Mouse (Mus musculus): ENCODE data around the gene Kcnq2. TPM values are rescaled to one million over a fixed set of nuclear protein-coding genes. Genes with fewer than 3 reads are reported as not detected.

Gene Kcnq2
- polyA plus RNA-seq, 1 experiment from 2014 or later, result 0.05 TPM

GRCm38 (mm10) chr2:181104111-181104510, 31.0 kb downstream of the Kcnq2 start:
- Histone ChIP-seq H3K27me3 (ENCODE audit: insufficient read depth, low read length) (no peaks in the 10 kb centered on the region), H3K36me3 (ENCODE audit: insufficient read depth) (no peaks in the 10 kb centered on the region), H3K9me3 (ENCODE audit: low read depth, low read length) (no peaks in the 10 kb centered on the region), H3K27ac (ENCODE audit: low read depth) (no peak overlapping the region), H3K9ac (no peak overlapping the region), H3K4me3 (ENCODE audit: low read depth, low read length) (no peak overlapping the region), H3K4me2 (no peak overlapping the region), H3K4me1 (ENCODE audit: insufficient read depth) (no peaks in the 10 kb centered on the region)
- TF ChIP-seq CTCF (IDR thresholded peaks at IDR 0.05; ENCODE audit: low read depth), result peak; percentile 25
- DNase-seq, result no peak
- ATAC-seq (ENCODE audit: insufficient read depth), result no peak
- WGBS, result 56% methylated on average over 2 of the region's 2 CpGs

- WGBS, result 23% methylated on average over 2 of the region's 2 CpGs
- TF ChIP-seq CTCF (IDR thresholded peaks at IDR 0.05; ENCODE audit: low read depth), result no peak
- DNase-seq (no peak), ATAC-seq (ENCODE audit: insufficient read depth) (no peak)
- no peaks in the 10 kb centered on the region for H3K4me1 ChIP-seq (ENCODE audit: insufficient read depth)
- H3K4me3 ChIP-seq (ENCODE audit: low read depth, low read length), result no peak overlapping the region
- H3K27me3 ChIP-seq (ENCODE audit: insufficient read depth, low read length), result no peaks in the 10 kb centered on the region
- H3K9ac ChIP-seq, result no peak overlapping the region
- no peak overlapping the region for H3K27ac ChIP-seq (ENCODE audit: low read depth)
- H3K9me3 ChIP-seq (ENCODE audit: low read depth, low read length), result no peaks in the 10 kb centered on the region
- H3K36me3 ChIP-seq (ENCODE audit: insufficient read depth), result no peaks in the 10 kb centered on the region
- H3K4me2 ChIP-seq, result no peak overlapping the region
Measured at GRCm38 (mm10) chr2:181102161-181102560, 32.9 kb downstream of the Kcnq2 start.

- Histone ChIP-seq H3K9me3 (ENCODE audit: low read depth, low read length) (no peaks in the 10 kb centered on the region), H3K27ac (ENCODE audit: low read depth) (no peak overlapping the region), H3K4me1 (ENCODE audit: insufficient read depth) (no peaks in the 10 kb centered on the region), H3K9ac (no peak overlapping the region), H3K4me3 (ENCODE audit: low read depth, low read length) (no peak overlapping the region), H3K27me3 (ENCODE audit: insufficient read depth, low read length) (no peaks in the 10 kb centered on the region), H3K36me3 (ENCODE audit: insufficient read depth) (no peaks in the 10 kb centered on the region), H3K4me2 (no peak overlapping the region)
- no peak for TF ChIP-seq CTCF (IDR thresholded peaks at IDR 0.05; ENCODE audit: low read depth)
- DNase-seq (no peak), ATAC-seq (ENCODE audit: insufficient read depth) (no peak)
- 62% methylated on average over 1 of the region's 1 CpGs for WGBS
Measured at GRCm38 (mm10) chr2:181101626-181102025, 33.5 kb downstream of the Kcnq2 start.

- WGBS, result 79% methylated on average over 2 of the region's 2 CpGs
- H3K4me3 ChIP-seq (ENCODE audit: low read depth, low read length), result no peak overlapping the region
- TF ChIP-seq CTCF (IDR thresholded peaks at IDR 0.05; ENCODE audit: low read depth), result no peak
- no peak overlapping the region for H3K4me2 ChIP-seq
- H3K36me3 ChIP-seq (ENCODE audit: insufficient read depth), result no peaks in the 10 kb centered on the region
- H3K9me3 ChIP-seq (ENCODE audit: low read depth, low read length), result no peaks in the 10 kb centered on the region
- no peaks in the 10 kb centered on the region; the same call in 1 of the 2 replicates for H3K27me3 ChIP-seq (ENCODE audit: insufficient read depth, low read length)
- no peak for DNase-seq
- no peak overlapping the region for H3K9ac ChIP-seq
- no peak overlapping the region for H3K27ac ChIP-seq (ENCODE audit: low read depth)
- no peak for ATAC-seq (ENCODE audit: insufficient read depth)
- no peaks in the 10 kb centered on the region for H3K4me1 ChIP-seq (ENCODE audit: insufficient read depth)
Measured at GRCm38 (mm10) chr2:181100087-181100486, 35.0 kb downstream of the Kcnq2 start.

- H3K36me3 ChIP-seq (ENCODE audit: insufficient read depth), result no peaks in the 10 kb centered on the region
- H3K27me3 ChIP-seq (ENCODE audit: insufficient read depth, low read length), result no peaks in the 10 kb centered on the region; the same call in 1 of the 2 replicates
- WGBS, result 59% methylated on average over 3 of the region's 3 CpGs
Measured at GRCm38 (mm10) chr2:181090123-181090522, 45.0 kb downstream of the Kcnq2 start.

GRCm38 (mm10) chr2:181084997-181085396, 50.1 kb downstream of the Kcnq2 start:
- Histone ChIP-seq H3K27me3 (ENCODE audit: insufficient read depth, low read length) (no peaks in the 10 kb centered on the region; the same call in 1 of the 2 replicates), H3K4me3 (ENCODE audit: low read depth, low read length) (no peak overlapping the region), H3K27ac (ENCODE audit: low read depth) (no peak overlapping the region), H3K36me3 (ENCODE audit: insufficient read depth) (no peaks in the 10 kb centered on the region), H3K4me1 (ENCODE audit: insufficient read depth) (no peaks in the 10 kb centered on the region), H3K9me3 (ENCODE audit: low read depth, low read length) (no peaks in the 10 kb centered on the region), H3K9ac (no peak overlapping the region), H3K4me2 (no peak overlapping the region)
- WGBS, result 55% methylated on average over 8 of the region's 8 CpGs
- 0 out of 2 replicates have a peak, but pooled peaks have one; percentile 20 for TF ChIP-seq CTCF (IDR thresholded peaks at IDR 0.05; ENCODE audit: low read depth)
- DNase-seq (no peak), ATAC-seq (ENCODE audit: insufficient read depth) (no peak)

More at GRCm38 (mm10) chr2:181090123-181090522, 45.0 kb downstream of the Kcnq2 start:
- Histone ChIP-seq H3K9ac (no peak overlapping the region), H3K4me2 (no peak overlapping the region), H3K4me1 (ENCODE audit: insufficient read depth) (no peaks in the 10 kb centered on the region), H3K4me3 (ENCODE audit: low read depth, low read length) (no peak overlapping the region), H3K27ac (ENCODE audit: low read depth) (no peak overlapping the region), H3K9me3 (ENCODE audit: low read depth, low read length) (no peaks in the 10 kb centered on the region)
- DNase-seq (no peak), ATAC-seq (ENCODE audit: insufficient read depth) (no peak)
- no peak for TF ChIP-seq CTCF (IDR thresholded peaks at IDR 0.05; ENCODE audit: low read depth)

GRCm38 (mm10) chr2:181083945-181084344, 51.2 kb downstream of the Kcnq2 start:
- DNase-seq (no peak), ATAC-seq (ENCODE audit: insufficient read depth) (no peak)
- 36% methylated on average over 4 of the region's 4 CpGs for WGBS
- no peaks in the 10 kb centered on the region for H3K4me1 ChIP-seq (ENCODE audit: insufficient read depth)
- no peak overlapping the region for H3K27ac ChIP-seq (ENCODE audit: low read depth)
- no peak overlapping the region for H3K4me3 ChIP-seq (ENCODE audit: low read depth, low read length)
- H3K9ac ChIP-seq, result no peak overlapping the region
- H3K27me3 ChIP-seq (ENCODE audit: insufficient read depth, low read length), result no peaks in the 10 kb centered on the region; the same call in 1 of the 2 replicates
- H3K36me3 ChIP-seq (ENCODE audit: insufficient read depth), result no peaks in the 10 kb centered on the region
- H3K9me3 ChIP-seq (ENCODE audit: low read depth, low read length), result no peaks in the 10 kb centered on the region
- TF ChIP-seq CTCF (IDR thresholded peaks at IDR 0.05; ENCODE audit: low read depth), result no peak
- H3K4me2 ChIP-seq, result no peak overlapping the region

- DNase-seq (peak; percentile 19), ATAC-seq (ENCODE audit: insufficient read depth) (no peak)
- H3K4me2 ChIP-seq, result no peak overlapping the region
- no peak overlapping the region for H3K9ac ChIP-seq
- H3K9me3 ChIP-seq (ENCODE audit: low read depth, low read length), result no peaks in the 10 kb centered on the region
- TF ChIP-seq CTCF (IDR thresholded peaks at IDR 0.05; ENCODE audit: low read depth), result no peak
- H3K27ac ChIP-seq (ENCODE audit: low read depth), result no peak overlapping the region
- no peaks in the 10 kb centered on the region for H3K27me3 ChIP-seq (ENCODE audit: insufficient read depth, low read length)
- H3K4me1 ChIP-seq (ENCODE audit: insufficient read depth), result no peaks in the 10 kb centered on the region
- WGBS, result 52% methylated on average over 5 of the region's 5 CpGs
- H3K4me3 ChIP-seq (ENCODE audit: low read depth, low read length), result no peak overlapping the region
- H3K36me3 ChIP-seq (ENCODE audit: insufficient read depth), result no peaks in the 10 kb centered on the region
Measured at GRCm38 (mm10) chr2:181080886-181081285, 54.2 kb downstream of the Kcnq2 start.
